Mouse (Mus musculus) lung, adult 10 weeks (tissue): Measurements from ENCODE around the gene Syt16. TPM values are rescaled to one million over a fixed set of nuclear protein-coding genes. Genes with fewer than 3 reads are reported as not detected.

Experiments
- polyA plus RNA-seq: library from polyadenylated mRNA; stranded (reverse); fragments of 350-450 nt; fragmentation: Illumina TruSeq; extraction: RNeasy Lipid Tissue Mini Kit (QIAGEN cat#74804); gene quantifications from one replicate; pipeline ENCODE4 v1.2.3, GENCODE M21; 2014; ENCODE audit warnings: low read depth, low replicate concordance; ENCODE audit not compliant: insufficient read depth

Gene Syt16
- polyA plus RNA-seq: not detected

GRCm38 (mm10) chr12:73997297-73998127 is at the start of gene Syt16:
Gene Syt16, plus strand, starts transcription at chr12:73997661.

DNA sequence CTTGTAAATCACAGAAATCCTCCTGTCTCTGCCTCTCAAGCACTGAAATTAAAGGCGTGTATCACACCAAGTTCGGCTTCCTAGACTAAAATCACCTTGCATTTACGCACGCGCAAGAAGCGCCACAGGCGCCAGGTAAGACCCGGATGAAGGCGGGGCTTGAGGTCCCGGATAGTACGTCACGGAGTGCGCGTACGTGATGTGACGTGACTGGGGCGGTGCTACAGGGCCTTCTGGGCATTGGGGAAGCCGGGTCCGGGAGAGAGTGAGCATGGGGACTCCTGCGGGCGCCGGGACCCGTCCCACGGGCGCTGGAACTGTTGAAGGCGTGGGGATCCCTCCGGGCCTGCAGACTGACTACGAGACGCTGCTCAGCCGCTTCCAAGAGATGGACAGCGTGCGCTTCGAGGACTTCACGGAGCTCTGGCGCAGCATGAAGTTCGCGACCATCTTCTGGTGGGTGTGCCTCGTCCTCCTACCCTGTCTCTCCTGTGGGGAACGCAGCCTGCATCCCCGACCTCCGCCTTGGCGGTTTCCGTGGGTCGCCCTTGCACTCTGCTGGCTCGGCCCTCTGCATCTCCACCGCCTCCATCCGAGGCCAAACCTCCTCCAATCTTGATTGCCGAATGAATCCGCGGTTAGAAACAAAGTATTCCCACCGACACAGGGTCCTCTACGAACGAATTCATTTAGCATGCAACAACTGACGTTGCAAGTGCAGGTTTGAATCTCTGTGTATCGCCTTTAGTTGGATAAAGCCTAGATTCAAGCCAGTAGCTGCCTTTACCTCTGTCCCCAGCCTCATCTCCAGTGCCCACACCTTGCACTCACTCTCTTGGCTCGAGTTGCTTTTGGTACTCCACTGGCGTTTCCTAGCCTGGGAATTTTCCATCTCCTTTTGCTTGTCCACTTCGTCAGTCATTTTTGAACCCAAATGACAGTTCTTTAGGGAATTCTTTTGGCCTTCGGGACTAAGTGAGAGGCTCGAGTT is 32.9 kb upstream of the Syt16 start, which contains the start of gene Snapc1:
Gene Snapc1 (plus strand): TSS at position 191 of the 991 bp plus-strand sequence.

GRCm38 (mm10) chr12:74316344-74316973 is 319.0 kb downstream of the Syt16 start, which contains the start of gene Gm11042:
Gene Gm11042, minus strand, starts transcription at chr12:74316394.

Other genes with a start within 250 kb of the Syt16 start
- gene Hif1a, start 96.3 kb upstream of the Syt16 start, polyA plus RNA-seq: 16.2 TPM
- 1.2 TPM for gene Gm49321, start 60.0 kb upstream of the Syt16 start, polyA plus RNA-seq
- gene Snapc1, start 33.2 kb upstream of the Syt16 start, polyA plus RNA-seq: 8.6 TPM